Mouse (Mus musculus) limb, embryonic 14.5 days (tissue): ENCODE measurements around the gene Lman2. TPM values are rescaled to one million over a fixed set of nuclear protein-coding genes. Genes with fewer than 3 reads are reported as not detected.

Source experiments
- ATAC-seq: fragments of 200-750 bp; cut with Nextera tagmentation; 2 replicates; pipeline ENCODE4 v1.8.0; 2017; ENCODE audit warnings: low read depth, moderate number of reproducible peaks, moderate TSS enrichment; ENCODE audit not compliant: low FRiP score
- DNase-seq: peaks from one replicate; pipeline ENCODE4 v3.0.0-alpha.2; 2015; ENCODE audit warnings: low spot score
- H3K27ac ChIP-seq: fragments of 300-500 bp; sonication (generic); replicated peaks from 2 replicates; pipeline ENCODE4 v1.5.1; 2014; ENCODE audit warnings: low read depth, mild to moderate bottlenecking, low read length, moderate library complexity, mixed read lengths
- H3K27me3 ChIP-seq: fragments of 300-500 bp; sonication (generic); 2 replicates; pipeline ENCODE4 v1.6.1; 2014; ENCODE audit warnings: low read length, mixed read lengths; ENCODE audit not compliant: control insufficient read depth, insufficient read depth
- H3K36me3 ChIP-seq: fragments of 300-500 bp; sonication (generic); 2 replicates; pipeline ENCODE4 v1.6.1; 2014; ENCODE audit warnings: mild to moderate bottlenecking, low read length, moderate library complexity, mixed read lengths; ENCODE audit not compliant: control insufficient read depth, insufficient read depth
- H3K4me1 ChIP-seq: fragments of 300-500 bp; sonication (generic); 2 replicates; pipeline ENCODE4 v1.6.1; 2014; ENCODE audit warnings: antibody characterized with exemption, low read length, mixed read lengths; ENCODE audit not compliant: control insufficient read depth, insufficient read depth
- H3K4me2 ChIP-seq: fragments of 300-500 bp; sonication (generic); replicated peaks from 2 replicates; pipeline ENCODE4 v1.6.1; 2014; ENCODE audit warnings: low read depth, mild to moderate bottlenecking, low read length, moderate library complexity; ENCODE audit not compliant: severe bottlenecking
- H3K4me3 ChIP-seq: fragments of 300-500 bp; sonication (generic); replicated peaks from 2 replicates; pipeline ENCODE4 v1.5.1; 2014; ENCODE audit warnings: low read length
- H3K9ac ChIP-seq: fragments of 300-500 bp; sonication (generic); 2 replicates; pipeline ENCODE4 v1.6.1; 2014; ENCODE audit warnings: mild to moderate bottlenecking, low read depth, low read length, moderate library complexity; ENCODE audit not compliant: severe bottlenecking
- H3K9me3 ChIP-seq: fragments of 300-500 bp; sonication (generic); 2 replicates; pipeline ENCODE4 v1.6.1; 2016; ENCODE audit warnings: low read length; ENCODE audit not compliant: control insufficient read depth
- POLR2A ChIP-seq: fragments of 200-500 bp; IDR thresholded peaks from 2 replicates; pipeline ENCODE4 v1.8.0; 2012; ENCODE audit warnings: inconsistent platforms, mild to moderate bottlenecking, moderate library complexity, borderline replicate concordance; ENCODE audit not compliant: insufficient read depth, insufficient read length; ENCODE audit errors: extremely low read depth
- WGBS: fragments of 180-500 bp; shearing (Covaris S2); extraction: QIAGEN DNeasy Blood & Tissue Kit; methylation state at CpG from one replicate; pipeline ENCODE4 v1.1.7; 2014; 5-methylcytosine and 5-hydroxymethylcytosine counted together
- polyA plus RNA-seq, 2 experiments: library from polyadenylated mRNA; depleted of rRNA in 1 of 2; stranded (reverse) in 1 of 2; unstranded in 1 of 2; fragments of >200 nt; fragmentation: Nextera tagmentation in 1 of 2; extraction: Ambion mirVana in 1 of 2; gene quantifications; 2 replicates each; pipeline versions ENCODE4 v1.2.1 to v1.2.3; 2012 to 2014

Gene Lman2
- polyA plus RNA-seq, 2 experiments = 84.4 to 101 TPM

DNA sequence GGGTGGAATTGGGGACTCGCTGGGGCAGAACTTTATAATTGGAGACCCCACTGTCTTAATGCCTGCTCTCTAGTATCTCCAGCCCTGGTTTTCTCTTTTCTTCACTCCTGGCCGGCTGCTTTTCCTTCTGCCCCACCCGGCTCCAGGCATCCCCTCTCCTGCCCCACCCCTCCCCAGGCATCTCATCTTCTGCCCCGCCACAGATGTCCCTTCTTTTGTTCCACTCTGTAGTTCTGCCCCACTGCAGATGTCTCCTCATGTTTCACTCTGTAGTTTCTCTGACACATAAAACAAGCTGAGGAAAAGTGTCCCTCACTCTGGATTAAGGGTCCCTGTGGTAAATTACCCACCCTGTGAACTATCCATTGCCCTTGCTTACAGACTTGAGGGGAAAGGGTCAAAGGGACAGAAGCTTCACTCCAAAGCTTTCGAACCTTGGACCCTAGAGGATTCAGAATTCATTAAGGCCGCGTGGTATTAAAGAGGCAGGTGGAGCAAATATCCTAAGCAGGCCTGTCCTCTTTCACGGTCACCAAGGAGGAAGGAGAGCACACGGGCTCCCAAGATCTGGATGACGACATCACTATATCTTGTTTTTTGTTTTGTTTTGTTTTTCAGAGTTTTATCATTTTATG, 25.1 kb downstream of the Lman2 start:
- Histone ChIP-seq H3K4me1 (no peaks in the 10 kb centered on the region), H3K9ac (no peak overlapping the region), H3K36me3 (no peaks in the 10 kb centered on the region), H3K9me3 (no peaks in the 10 kb centered on the region), H3K4me2 (no peak overlapping the region), H3K4me3 (no peak overlapping the region), H3K27ac (no peak overlapping the region), H3K27me3 (no peaks in the 10 kb centered on the region)
- ATAC-seq (no peak), DNase-seq (no peak)
- WGBS = 68% methylated on average over 10 of the region's 10 CpGs
- no peak for TF ChIP-seq POLR2A

GRCm38 (mm10) chr13:55335701-55336100, 26.9 kb downstream of the Lman2 start:
- ATAC-seq (no peak), DNase-seq (no peak)
- Histone ChIP-seq H3K4me1 (peaks cover 3% of the 10 kb centered on the region; the same call in 1 of the 2 replicates), H3K4me2 (no peak overlapping the region), H3K4me3 (no peak overlapping the region), H3K9ac (no peak overlapping the region), H3K27ac (no peak overlapping the region), H3K9me3 (no peaks in the 10 kb centered on the region), H3K36me3 (no peaks in the 10 kb centered on the region), H3K27me3 (no peaks in the 10 kb centered on the region)
- 87% methylated on average over 4 of the region's 4 CpGs for WGBS
- no peak for TF ChIP-seq POLR2A

GRCm38 (mm10) chr13:55332331-55332730, 30.3 kb downstream of the Lman2 start:
- H3K9me3 ChIP-seq = no peaks in the 10 kb centered on the region
- ATAC-seq = no peak
- TF ChIP-seq POLR2A = no peak
- H3K27ac ChIP-seq = no peak overlapping the region
- no peak overlapping the region for H3K4me2 ChIP-seq
- no peaks in the 10 kb centered on the region for H3K27me3 ChIP-seq
- peaks cover 25% of the 10 kb centered on the region for H3K4me1 ChIP-seq
- H3K9ac ChIP-seq = no peak overlapping the region
- no peak overlapping the region for H3K4me3 ChIP-seq
- no peak for DNase-seq
- 82% methylated on average over 3 of the region's 3 CpGs for WGBS
- no peaks in the 10 kb centered on the region for H3K36me3 ChIP-seq

DNA sequence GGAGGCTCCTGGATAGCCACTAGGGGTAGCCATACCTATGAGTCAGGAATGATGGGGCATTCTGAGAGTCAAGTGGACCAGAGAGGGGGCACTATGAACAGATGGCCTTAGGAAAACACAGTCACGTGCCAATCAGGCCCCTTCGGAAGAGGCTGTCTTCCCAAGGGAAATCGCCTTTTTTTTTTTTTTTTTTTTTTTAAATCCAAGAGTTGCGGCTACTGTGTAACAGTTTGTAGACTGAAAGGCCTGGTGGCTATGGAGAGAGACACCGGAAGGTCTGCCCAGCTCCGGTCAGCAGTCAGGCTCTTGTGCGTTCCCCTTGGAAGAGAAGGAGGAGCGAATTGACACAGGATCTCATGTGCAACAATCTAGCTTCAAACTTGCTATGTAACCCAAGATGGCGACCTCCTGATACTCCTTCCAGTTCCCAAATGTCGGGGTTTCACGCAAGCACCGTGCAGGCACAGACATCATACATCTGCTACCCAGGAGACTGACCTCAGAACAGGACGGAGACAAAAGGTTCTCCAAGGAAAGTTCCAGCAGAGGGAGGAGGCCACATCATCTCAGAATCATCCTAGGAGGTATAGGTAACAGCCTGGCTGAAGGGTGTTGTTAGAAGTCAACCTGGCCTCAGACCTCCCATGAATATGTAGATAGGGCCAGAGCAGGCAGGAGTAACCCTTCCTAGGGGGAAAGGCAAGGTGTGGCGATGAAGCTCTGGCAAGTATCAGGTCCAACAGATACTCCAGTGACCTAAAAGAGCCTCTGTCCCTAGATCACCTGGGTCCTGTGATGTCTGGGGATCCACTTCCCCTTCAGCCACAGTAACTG, 31.8 kb downstream of the Lman2 start:
- no peak for DNase-seq
- WGBS = 47% methylated on average over 14 of the region's 14 CpGs
- Histone ChIP-seq H3K4me3 (peak overlapping the region; percentile 77), H3K27ac (peak overlapping the region; percentile 86), H3K4me2 (peak overlapping the region; percentile 91), H3K9ac (peak overlapping the region; percentile 65; the same call in 1 of the 2 replicates), H3K9me3 (no peaks in the 10 kb centered on the region), H3K27me3 (no peaks in the 10 kb centered on the region), H3K36me3 (peaks cover 6% of the 10 kb centered on the region), H3K4me1 (peaks cover 27% of the 10 kb centered on the region)
- ATAC-seq = no peak
- no peak for TF ChIP-seq POLR2A

GRCm38 (mm10) chr13:55329683-55330566, 32.7 kb downstream of the Lman2 start, which contains the start of gene Mxd3:
TSS of gene Mxd3 (minus strand) at chr13:55329823.
- no peak for TF ChIP-seq POLR2A
- ATAC-seq = peak; percentile 90

More at GRCm38 (mm10) chr13:55329683-55330566, 32.7 kb downstream of the Lman2 start, which contains the start of gene Mxd3:
- Histone ChIP-seq H3K36me3 (peaks cover 13% of the 10 kb centered on the region), H3K9me3 (no peaks in the 10 kb centered on the region), H3K4me3 (peak within 1 kb of the TSS; percentile 77), H3K4me1 (peaks cover 27% of the 10 kb centered on the region), H3K9ac (peak within 1 kb of the TSS; percentile 65), H3K27me3 (no peaks in the 10 kb centered on the region), H3K27ac (peak within 1 kb of the TSS; percentile 86), H3K4me2 (peak within 1 kb of the TSS; percentile 91)
- whole genome bisulfite sequencing = 2% methylated on average over 60 of the region's 82 CpGs
- DNase-seq = peak; percentile 90
